ENCODE assay signal across 9 mouse cellular contexts in the genomic region with DNA sequence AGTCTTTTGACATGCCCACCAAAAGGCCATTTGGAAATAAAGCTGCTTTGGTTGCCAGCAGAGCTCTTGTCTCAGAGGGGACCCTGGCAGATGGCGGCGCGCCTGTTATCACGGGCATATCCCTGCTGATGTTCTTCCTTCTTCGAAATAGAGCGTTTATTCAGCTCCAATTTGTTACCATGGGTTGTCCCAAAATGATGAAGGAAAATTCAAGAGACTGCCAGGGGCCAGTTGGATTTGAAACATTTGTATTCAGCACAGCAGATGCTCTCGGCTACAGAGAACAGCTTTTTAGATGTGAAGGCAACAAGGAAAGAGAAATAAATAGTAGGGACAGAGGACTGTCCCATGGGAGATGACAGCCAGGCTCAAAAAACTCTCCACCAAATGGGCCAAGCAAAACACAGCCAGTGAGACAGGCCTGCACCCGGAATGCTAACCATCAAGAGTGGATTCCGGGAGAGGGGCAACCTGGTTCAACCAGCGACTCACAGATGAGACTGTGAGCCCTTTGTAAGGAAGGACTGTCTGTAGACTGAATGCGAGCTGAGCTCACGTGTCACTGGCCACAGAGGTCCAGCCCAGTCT. TPM values are rescaled to one million over a fixed set of nuclear protein-coding genes. Genes with fewer than 3 reads are reported as not detected.
DNase-seq lines count a peak whose midpoint lies in the region; ATAC-seq and TF ChIP-seq lines count a peak whose summit lies in the region.
"Had no signal": no experiment of that assay in that cellular context is flagged by ENCODE, and none has a peak within 500 bp of the region (broad histone marks: within the 10 kb centered on the region; RNA-seq: fewer than 3 reads in every experiment).

No protein-coding gene starts in this region.

- TF ChIP-seq CTCF in liver, postnatal 0 days (IDR thresholded peaks at IDR 0.05; ENCODE audit: low read depth) = no peak

- H3K4me2 ChIP-seq in kidney, embryonic 16.5 days (replicated peaks; ENCODE audit: low read depth, low read length) = no peak overlapping the region
- no peak overlapping the region for H3K4me2 ChIP-seq in hindbrain, embryonic 13.5 days
- H3K4me2 ChIP-seq in midbrain, embryonic 15.5 days = no peak overlapping the region
- H3K4me2 ChIP-seq in liver, postnatal 0 days (ENCODE audit: low read depth, low read length) = no peak overlapping the region

- peak; percentile 8 for DNase-seq in kidney, adult 18-20 months
- peak; percentile 81 to 82 for DNase-seq in cerebellum, postnatal 14 days
- DNase-seq in thymus, postnatal 4 days = no peak
- DNase-seq in natural killer cell, adult 2 months (ENCODE audit: low spot score in 2 of 2) = no peak
- no peak for DNase-seq in liver, postnatal 0 days

- 82% methylated on average over 12 of the region's 12 CpGs for WGBS in kidney, embryonic 16.5 days
- whole genome bisulfite sequencing in hindbrain, embryonic 13.5 days = 58% methylated on average over 12 of the region's 12 CpGs
- 62% methylated on average over 12 of the region's 12 CpGs for WGBS in midbrain, embryonic 15.5 days
- WGBS in liver, postnatal 0 days (ENCODE audit: insufficient replicate concordance) = 78% methylated on average over 12 of the region's 12 CpGs

- H3K4me3 ChIP-seq in kidney, embryonic 16.5 days (ENCODE audit: low read length) = no peak overlapping the region
- no peak overlapping the region for H3K4me3 ChIP-seq in hindbrain, embryonic 13.5 days
- H3K4me3 ChIP-seq in midbrain, embryonic 15.5 days = no peak overlapping the region
- H3K4me3 ChIP-seq in liver, postnatal 0 days (ENCODE audit: low read depth, low read length) = no peak overlapping the region

- H3K4me1 ChIP-seq in kidney, embryonic 16.5 days (ENCODE audit: insufficient read depth, low read length) = no peaks in the 10 kb centered on the region
- peaks cover 13% of the 10 kb centered on the region for H3K4me1 ChIP-seq in hindbrain, embryonic 13.5 days (replicated peaks)
- H3K4me1 ChIP-seq in midbrain, embryonic 15.5 days = 0 out of 2 replicates have a peak, but pooled peaks cover 6% of the 10 kb centered on the region
- H3K4me1 ChIP-seq in liver, postnatal 0 days (ENCODE audit: insufficient read depth) = no peaks in the 10 kb centered on the region

- no peak for ATAC-seq in kidney, embryonic 16.5 days (ENCODE audit: low FRiP score, low TSS enrichment)
- ATAC-seq in hindbrain, embryonic 13.5 days (ENCODE audit: low FRiP score) = peak; percentile 61
- no peak for ATAC-seq in midbrain, embryonic 15.5 days (replicated peaks)
- ATAC-seq in liver, postnatal 0 days = no peak

- no peaks in the 10 kb centered on the region for H3K27me3 ChIP-seq in kidney, embryonic 16.5 days (ENCODE audit: insufficient read depth, low read length)
- no peaks in the 10 kb centered on the region for H3K27me3 ChIP-seq in hindbrain, embryonic 13.5 days
- no peaks in the 10 kb centered on the region for H3K27me3 ChIP-seq in midbrain, embryonic 15.5 days (replicated peaks)
- H3K27me3 ChIP-seq in liver, postnatal 0 days (ENCODE audit: insufficient read depth, low read length) = no peaks in the 10 kb centered on the region

- H3K9me3 ChIP-seq in kidney, embryonic 16.5 days (ENCODE audit: low read length) = no peaks in the 10 kb centered on the region
- no peaks in the 10 kb centered on the region for H3K9me3 ChIP-seq in hindbrain, embryonic 13.5 days
- no peaks in the 10 kb centered on the region for H3K9me3 ChIP-seq in midbrain, embryonic 15.5 days
- H3K9me3 ChIP-seq in liver, postnatal 0 days (ENCODE audit: low read length) = no peaks in the 10 kb centered on the region

- H3K27ac ChIP-seq in kidney, embryonic 16.5 days (ENCODE audit: low read length) = no peak overlapping the region
- H3K27ac ChIP-seq in hindbrain, embryonic 13.5 days = peak overlapping the region; percentile 83
- peak overlapping the region; percentile 55 for H3K27ac ChIP-seq in midbrain, embryonic 15.5 days
- H3K27ac ChIP-seq in liver, postnatal 0 days (ENCODE audit: low read depth) = no peak overlapping the region
- H3K27ac ChIP-seq: macrophage had no signal

- H3K36me3 ChIP-seq in kidney, embryonic 16.5 days (ENCODE audit: insufficient read depth, low read length) = no peaks in the 10 kb centered on the region
- H3K36me3 ChIP-seq in hindbrain, embryonic 13.5 days = no peaks in the 10 kb centered on the region
- H3K36me3 ChIP-seq in midbrain, embryonic 15.5 days (replicated peaks) = no peaks in the 10 kb centered on the region
- no peaks in the 10 kb centered on the region for H3K36me3 ChIP-seq in liver, postnatal 0 days (replicated peaks; ENCODE audit: insufficient read depth, low read length)

- H3K9ac ChIP-seq in kidney, embryonic 16.5 days (replicated peaks; ENCODE audit: low read length) = no peak overlapping the region
- H3K9ac ChIP-seq in hindbrain, embryonic 13.5 days = no peak overlapping the region
- no peak overlapping the region for H3K9ac ChIP-seq in midbrain, embryonic 15.5 days
- no peak overlapping the region for H3K9ac ChIP-seq in liver, postnatal 0 days (replicated peaks)

- TF ChIP-seq EP300 in liver, postnatal 0 days (IDR thresholded peaks at IDR 0.05; ENCODE audit: low read depth) = no peak

RNA-seq across cellular contexts. Expression of a gene that starts 12.0 kb away (rescaled TPM):
- not detected in 2 replicates for polyA plus RNA-seq in kidney, embryonic 16.5 days (2015; fragmentation: Nextera tagmentation; extraction: Ambion mirVana)
- polyA plus RNA-seq in hindbrain, embryonic 13.5 days (2015; fragmentation: Nextera tagmentation; extraction: Ambion mirVana) = 0.18 and 0.19 TPM in 2 replicates
- polyA plus RNA-seq in midbrain, embryonic 15.5 days (2015; fragmentation: Nextera tagmentation; extraction: Ambion mirVana) = not detected in 2 replicates
- polyA plus RNA-seq in liver, postnatal 0 days (2015; fragmentation: Nextera tagmentation; extraction: Ambion mirVana) = not detected in 2 replicates
- polyA plus RNA-seq: macrophage had no signal

RNA-seq across cellular contexts. Expression of a gene that starts 17.3 kb away (rescaled TPM):
- polyA plus RNA-seq in kidney, embryonic 16.5 days (2015; fragmentation: Nextera tagmentation; extraction: Ambion mirVana) = not detected in 2 replicates
- polyA plus RNA-seq in hindbrain, embryonic 13.5 days (2015; fragmentation: Nextera tagmentation; extraction: Ambion mirVana) = not detected in 2 replicates
- not detected in 2 replicates for polyA plus RNA-seq in midbrain, embryonic 15.5 days (2015; fragmentation: Nextera tagmentation; extraction: Ambion mirVana)
- not detected in 2 replicates for polyA plus RNA-seq in liver, postnatal 0 days (2015; fragmentation: Nextera tagmentation; extraction: Ambion mirVana)
- polyA plus RNA-seq: macrophage had no signal

RNA-seq across cellular contexts. Expression of a gene that starts 17.4 kb away (rescaled TPM):
- 0.18 and 0.21 TPM in 2 replicates for polyA plus RNA-seq in kidney, embryonic 16.5 days (2015; fragmentation: Nextera tagmentation; extraction: Ambion mirVana)
- 0.56 and 0.96 TPM in 2 replicates for polyA plus RNA-seq in hindbrain, embryonic 13.5 days (2015; fragmentation: Nextera tagmentation; extraction: Ambion mirVana)
- 0.42 and 1.0 TPM in 2 replicates for polyA plus RNA-seq in midbrain, embryonic 15.5 days (2015; fragmentation: Nextera tagmentation; extraction: Ambion mirVana)
- polyA plus RNA-seq in liver, postnatal 0 days (2015; fragmentation: Nextera tagmentation; extraction: Ambion mirVana) = 0.13 and 0.38 TPM in 2 replicates
- polyA plus RNA-seq: macrophage had no signal

RNA-seq across cellular contexts. Expression of a gene that starts 54.0 kb away (rescaled TPM):
- 1.9 and 2.1 TPM in 2 replicates for polyA plus RNA-seq in kidney, embryonic 16.5 days (2015; fragmentation: Nextera tagmentation; extraction: Ambion mirVana)
- polyA plus RNA-seq in hindbrain, embryonic 13.5 days (2015; fragmentation: Nextera tagmentation; extraction: Ambion mirVana) = 1.2 and 1.4 TPM in 2 replicates
- 2.7 and 3.1 TPM in 2 replicates for polyA plus RNA-seq in midbrain, embryonic 15.5 days (2015; fragmentation: Nextera tagmentation; extraction: Ambion mirVana)
- polyA plus RNA-seq in liver, postnatal 0 days (2015; fragmentation: Nextera tagmentation; extraction: Ambion mirVana) = 5.4 and 6.0 TPM in 2 replicates

RNA-seq across cellular contexts. Expression of a gene that starts 54.3 kb away (rescaled TPM):
- polyA plus RNA-seq in kidney, embryonic 16.5 days (2015; fragmentation: Nextera tagmentation; extraction: Ambion mirVana) = 5.8 and 6.1 TPM in 2 replicates
- polyA plus RNA-seq in hindbrain, embryonic 13.5 days (2015; fragmentation: Nextera tagmentation; extraction: Ambion mirVana) = 0.90 and 1.5 TPM in 2 replicates
- 1.2 and 2.0 TPM in 2 replicates for polyA plus RNA-seq in midbrain, embryonic 15.5 days (2015; fragmentation: Nextera tagmentation; extraction: Ambion mirVana)
- 2.2 TPM in 2 replicates for polyA plus RNA-seq in liver, postnatal 0 days (2015; fragmentation: Nextera tagmentation; extraction: Ambion mirVana)

Comparison
In these comparisons a context has a peak if more than half of its experiments do, and no peak if none do; other contexts are left out.
1. DNase-seq: peak in kidney, adult 18-20 months (single experiment) and cerebellum, postnatal 14 days (2 of 2); none in thymus, postnatal 4 days (single experiment), natural killer cell, adult 2 months (0 of 2) and liver, postnatal 0 days (single experiment).
2. H3K27ac ChIP-seq: peak in hindbrain, embryonic 13.5 days (single experiment) and midbrain, embryonic 15.5 days (single experiment); none in kidney, embryonic 16.5 days (single experiment) and liver, postnatal 0 days (single experiment).